Mouse (Mus musculus): ENCODE results near the gene L3mbtl1. TPM values are rescaled to one million over a fixed set of nuclear protein-coding genes. Genes with fewer than 3 reads are reported as not detected.

Gene L3mbtl1
- polyA plus RNA-seq, 1 experiment from 2014 or later, result 0.11 TPM

- DNase-seq (ENCODE audit: low spot score), result no peak
- H3K4me3 ChIP-seq, result no peak overlapping the region
- WGBS, result 93% methylated on average over 2 of the region's 2 CpGs
Observed at GRCm38 (mm10) chr2:162950776-162951175, 7.5 kb downstream of the L3mbtl1 start.

GRCm38 (mm10) chr2:162956843-162957242, 13.6 kb downstream of the L3mbtl1 start:
- DNase-seq (ENCODE audit: low spot score), result no peak
- Histone ChIP-seq H3K4me1 (no peaks in the 10 kb centered on the region), H3K36me3 (no peaks in the 10 kb centered on the region), H3K27me3 (ENCODE audit: low read depth, poor library complexity, severe bottlenecking) (no peaks in the 10 kb centered on the region), H3K9me3 (replicated peaks) (no peaks in the 10 kb centered on the region), H3K27ac (no peak overlapping the region), H3K4me3 (no peak overlapping the region)
- WGBS, result 96% methylated on average over 2 of the region's 2 CpGs

More at GRCm38 (mm10) chr2:162950776-162951175, 7.5 kb downstream of the L3mbtl1 start:
- peaks cover 11% of the 10 kb centered on the region for H3K27me3 ChIP-seq (ENCODE audit: low read depth, poor library complexity, severe bottlenecking)
- H3K4me1 ChIP-seq, result peaks cover 8% of the 10 kb centered on the region
- H3K9me3 ChIP-seq (replicated peaks), result no peaks in the 10 kb centered on the region
- H3K36me3 ChIP-seq, result no peaks in the 10 kb centered on the region
- no peak overlapping the region for H3K27ac ChIP-seq

GRCm38 (mm10) chr2:162961321-162961720, 18.0 kb downstream of the L3mbtl1 start:
- WGBS, result 74% methylated on average over 9 of the region's 10 CpGs

GRCm38 (mm10) chr2:162966734-162967133, 23.5 kb downstream of the L3mbtl1 start:
- Histone ChIP-seq H3K27me3 (ENCODE audit: low read depth, poor library complexity, severe bottlenecking) (no peaks in the 10 kb centered on the region), H3K36me3 (no peaks in the 10 kb centered on the region), H3K9me3 (replicated peaks) (no peaks in the 10 kb centered on the region), H3K4me3 (no peak overlapping the region), H3K4me1 (no peaks in the 10 kb centered on the region), H3K27ac (no peak overlapping the region)
- no peak for DNase-seq (ENCODE audit: low spot score)
- WGBS, result 89% methylated on average over 2 of the region's 2 CpGs

More at GRCm38 (mm10) chr2:162961321-162961720, 18.0 kb downstream of the L3mbtl1 start:
- no peak for DNase-seq (ENCODE audit: low spot score)
- Histone ChIP-seq H3K27ac (no peak overlapping the region), H3K4me1 (no peaks in the 10 kb centered on the region), H3K9me3 (replicated peaks) (no peaks in the 10 kb centered on the region), H3K27me3 (ENCODE audit: low read depth, poor library complexity, severe bottlenecking) (no peaks in the 10 kb centered on the region), H3K36me3 (no peaks in the 10 kb centered on the region), H3K4me3 (no peak overlapping the region)

GRCm38 (mm10) chr2:162968357-162968756, 25.1 kb downstream of the L3mbtl1 start:
- H3K4me1 ChIP-seq, result 0 out of 2 replicates have a peak, but pooled peaks cover under 1% of the 10 kb centered on the region
- DNase-seq (ENCODE audit: low spot score), result peak; percentile 72

GRCm38 (mm10) chr2:162969101-162969500, 25.8 kb downstream of the L3mbtl1 start:
- WGBS, result 83% methylated on average over 3 of the region's 3 CpGs
- Histone ChIP-seq H3K4me3 (no peak overlapping the region), H3K36me3 (no peaks in the 10 kb centered on the region), H3K9me3 (replicated peaks) (no peaks in the 10 kb centered on the region), H3K4me1 (peaks cover 7% of the 10 kb centered on the region), H3K27me3 (ENCODE audit: low read depth, poor library complexity, severe bottlenecking) (no peaks in the 10 kb centered on the region), H3K27ac (no peak overlapping the region)
- no peak for DNase-seq (ENCODE audit: low spot score)

More at GRCm38 (mm10) chr2:162968357-162968756, 25.1 kb downstream of the L3mbtl1 start:
- 9% methylated on average over 5 of the region's 5 CpGs for WGBS
- Histone ChIP-seq H3K27me3 (ENCODE audit: low read depth, poor library complexity, severe bottlenecking) (no peaks in the 10 kb centered on the region), H3K36me3 (no peaks in the 10 kb centered on the region), H3K4me3 (no peak overlapping the region), H3K27ac (no peak overlapping the region), H3K9me3 (replicated peaks) (no peaks in the 10 kb centered on the region)

GRCm38 (mm10) chr2:162970896-162971295, 27.6 kb downstream of the L3mbtl1 start:
- Histone ChIP-seq H3K36me3 (no peaks in the 10 kb centered on the region), H3K27me3 (ENCODE audit: low read depth, poor library complexity, severe bottlenecking) (no peaks in the 10 kb centered on the region), H3K4me3 (no peak overlapping the region), H3K4me1 (peaks cover 10% of the 10 kb centered on the region), H3K27ac (no peak overlapping the region), H3K9me3 (replicated peaks) (no peaks in the 10 kb centered on the region)
- WGBS, result 88% methylated on average over 6 of the region's 6 CpGs
- DNase-seq (ENCODE audit: low spot score), result no peak

- DNase-seq (ENCODE audit: low spot score), result no peak
- H3K27ac ChIP-seq, result no peak overlapping the region
- WGBS, result 50% methylated on average over 7 of the region's 7 CpGs
Observed at GRCm38 (mm10) chr2:162972752-162973151, 29.5 kb downstream of the L3mbtl1 start.

GRCm38 (mm10) chr2:162973206-162973605, 29.9 kb downstream of the L3mbtl1 start:
- no peak overlapping the region for H3K27ac ChIP-seq
- H3K27me3 ChIP-seq (ENCODE audit: low read depth, poor library complexity, severe bottlenecking), result no peaks in the 10 kb centered on the region
- peaks cover 10% of the 10 kb centered on the region for H3K4me1 ChIP-seq
- no peaks in the 10 kb centered on the region for H3K36me3 ChIP-seq
- 77% methylated on average over 5 of the region's 5 CpGs for WGBS
- no peak overlapping the region for H3K4me3 ChIP-seq
- no peaks in the 10 kb centered on the region for H3K9me3 ChIP-seq (replicated peaks)
- DNase-seq (ENCODE audit: low spot score), result no peak

More at GRCm38 (mm10) chr2:162972752-162973151, 29.5 kb downstream of the L3mbtl1 start:
- peaks cover 10% of the 10 kb centered on the region for H3K4me1 ChIP-seq
- H3K36me3 ChIP-seq, result no peaks in the 10 kb centered on the region
- H3K27me3 ChIP-seq (ENCODE audit: low read depth, poor library complexity, severe bottlenecking), result no peaks in the 10 kb centered on the region
- H3K9me3 ChIP-seq (replicated peaks), result no peaks in the 10 kb centered on the region
- H3K4me3 ChIP-seq, result no peak overlapping the region

- no peak for DNase-seq (ENCODE audit: low spot score)
- H3K4me1 ChIP-seq, result peaks cover 10% of the 10 kb centered on the region
- no peaks in the 10 kb centered on the region for H3K27me3 ChIP-seq (ENCODE audit: low read depth, poor library complexity, severe bottlenecking)
- WGBS, result 50% methylated on average over 11 of the region's 11 CpGs
- H3K36me3 ChIP-seq, result no peaks in the 10 kb centered on the region
- H3K27ac ChIP-seq, result no peak overlapping the region
- no peak overlapping the region for H3K4me3 ChIP-seq
- H3K9me3 ChIP-seq (replicated peaks), result no peaks in the 10 kb centered on the region
Observed at GRCm38 (mm10) chr2:162973637-162974036, 30.4 kb downstream of the L3mbtl1 start.

- Histone ChIP-seq H3K27me3 (ENCODE audit: low read depth, poor library complexity, severe bottlenecking) (no peaks in the 10 kb centered on the region), H3K9me3 (replicated peaks) (no peaks in the 10 kb centered on the region), H3K4me3 (no peak overlapping the region), H3K36me3 (no peaks in the 10 kb centered on the region), H3K27ac (no peak overlapping the region), H3K4me1 (peaks cover 10% of the 10 kb centered on the region)
- DNase-seq (ENCODE audit: low spot score), result no peak
- 86% methylated on average over 11 of the region's 11 CpGs for WGBS
Observed at GRCm38 (mm10) chr2:162975157-162975775, 32.0 kb downstream of the L3mbtl1 start.

- Histone ChIP-seq H3K27me3 (ENCODE audit: low read depth, poor library complexity, severe bottlenecking) (no peaks in the 10 kb centered on the region), H3K36me3 (no peaks in the 10 kb centered on the region), H3K4me3 (no peak overlapping the region), H3K9me3 (replicated peaks) (no peaks in the 10 kb centered on the region), H3K4me1 (peaks cover 10% of the 10 kb centered on the region), H3K27ac (no peak overlapping the region)
- DNase-seq (ENCODE audit: low spot score), result no peak
- 89% methylated on average over 4 of the region's 4 CpGs for WGBS
Observed at GRCm38 (mm10) chr2:162976001-162976400, 32.7 kb downstream of the L3mbtl1 start.

GRCm38 (mm10) chr2:162984381-162984780, 41.1 kb downstream of the L3mbtl1 start:
- H3K27me3 ChIP-seq (ENCODE audit: low read depth, poor library complexity, severe bottlenecking), result no peaks in the 10 kb centered on the region
- no peak overlapping the region for H3K4me3 ChIP-seq
- no peaks in the 10 kb centered on the region for H3K36me3 ChIP-seq
- H3K4me1 ChIP-seq, result 0 out of 2 replicates have a peak, but pooled peaks cover 6% of the 10 kb centered on the region
- WGBS, result 89% methylated on average over 6 of the region's 6 CpGs
- no peak overlapping the region for H3K27ac ChIP-seq
- no peaks in the 10 kb centered on the region for H3K9me3 ChIP-seq (replicated peaks)
- no peak for DNase-seq (ENCODE audit: low spot score)
